Mouse (Mus musculus) activated CD4-positive, CD25-positive, alpha-beta regulatory T cell (primary cell): Measurements from ENCODE around the gene Omt2a. TPM values are rescaled to one million over a fixed set of nuclear protein-coding genes. Genes with fewer than 3 reads are reported as not detected.

Experiments used
- polyA plus RNA-seq, 2 experiments: library from polyadenylated mRNA; unstranded; fragments of 100-300 nt; shearing (Covaris generic); gene quantifications; one replicate each; pipeline ENCODE4 v1.2.1; 2017

Omt2a gene
- not detected for polyA plus RNA-seq

DNA sequence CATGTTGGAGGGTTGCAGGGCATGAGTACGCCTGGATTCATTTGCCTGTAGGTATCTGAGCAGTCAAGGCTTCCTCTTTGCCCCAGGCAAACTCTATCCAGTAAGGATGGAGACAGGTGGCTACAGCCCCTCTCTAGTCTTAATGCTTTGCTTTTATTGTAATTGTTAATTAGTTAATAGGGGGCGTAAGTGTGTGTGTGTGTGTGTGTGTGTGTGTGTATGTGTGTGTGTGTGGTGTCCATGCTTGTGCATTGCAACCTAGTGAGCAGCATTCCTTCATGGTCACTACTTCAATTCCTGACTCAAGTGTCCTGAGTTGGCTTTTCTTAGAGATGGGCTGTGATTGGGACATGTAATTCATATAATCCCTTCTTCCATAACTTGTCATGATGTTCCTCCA, at the start of gene Omt2a:
Gene Omt2a, minus strand, starts transcription at position 101 of the 400 bp plus-strand sequence.

GRCm38 (mm10) chr9:78355611-78356010, 41.0 kb upstream of the Omt2a start, which contains the start of gene Gsta2:
TSS of gene Gsta2 (minus strand) at chr9:78355788.

GRCm38 (mm10) chr9:78327289-78327688, 12.7 kb upstream of the Omt2a start, which contains the start of gene Omt2b:
TSS of gene Omt2b (plus strand) at chr9:78327589.

GRCm38 (mm10) chr9:78289723-78290122, 24.9 kb downstream of the Omt2a start, which contains the start of gene Gm10639:
TSS of gene Gm10639 (plus strand) at chr9:78289923.

Other genes starting within 250 kb of the Omt2a start
- gene Fbxo9, start 205.7 kb downstream of the Omt2a start, polyA plus RNA-seq = 10 to 100 TPM; 74.0 to 75.3 TPM
- 10 to 100 TPM in 1 of 2 experiments, 1 to 10 TPM in 1; 9.9 to 10.6 TPM for gene Ick, start 205.6 kb downstream of the Omt2a start, polyA plus RNA-seq
- gene Gsta4, start 132.0 kb downstream of the Omt2a start, polyA plus RNA-seq = 10 to 100 TPM; 17.0 to 32.9 TPM
- not detected for gene Gsta1, start 84.1 kb downstream of the Omt2a start, polyA plus RNA-seq
- not detected for gene Gm3776, start 57.7 kb downstream of the Omt2a start, polyA plus RNA-seq
- not detected for gene Gm10639, start 24.9 kb downstream of the Omt2a start, polyA plus RNA-seq
- not detected for gene Omt2b, start 12.8 kb upstream of the Omt2a start, polyA plus RNA-seq
- gene Gsta2, start 41.0 kb upstream of the Omt2a start, polyA plus RNA-seq = not detected
- gene Dppa5a, start 53.4 kb upstream of the Omt2a start, polyA plus RNA-seq = under 1 TPM in 1 of 2 experiments, not detected in 1; 0.39 TPM
- under 1 TPM in 1 of 2 experiments, not detected in 1; 0.23 TPM for gene Ooep, start 63.9 kb upstream of the Omt2a start, polyA plus RNA-seq
- 1 to 10 TPM; 5.6 to 8.2 TPM for gene Ddx43, start 81.0 kb upstream of the Omt2a start, polyA plus RNA-seq
- gene Cgas, start 128.4 kb upstream of the Omt2a start, polyA plus RNA-seq = 1 to 10 TPM; 2.5 to 5.2 TPM
- 10 to 100 TPM; 21.8 to 38.0 TPM for gene Mto1, start 133.4 kb upstream of the Omt2a start, polyA plus RNA-seq
- gene Gm17324, start 134.0 kb upstream of the Omt2a start, polyA plus RNA-seq = 1 to 10 TPM in 1 of 2 experiments, under 1 TPM in 1; 0.69 to 1.7 TPM
- gene Eef1a1, start 174.4 kb upstream of the Omt2a start, polyA plus RNA-seq = 1,000 to 10,000 TPM; 3,735 to 5,668 TPM